Mouse (Mus musculus) lung, adult 18-20 months (tissue): ENCODE measurements around the gene Col4a1.

Experiments
- DNase-seq, 2 experiments: peaks; one replicate each; pipeline ENCODE4 v3.0.0; 2022; ENCODE audit warnings: mixed read lengths in 2 of 2

Gene Col4a1

DNA sequence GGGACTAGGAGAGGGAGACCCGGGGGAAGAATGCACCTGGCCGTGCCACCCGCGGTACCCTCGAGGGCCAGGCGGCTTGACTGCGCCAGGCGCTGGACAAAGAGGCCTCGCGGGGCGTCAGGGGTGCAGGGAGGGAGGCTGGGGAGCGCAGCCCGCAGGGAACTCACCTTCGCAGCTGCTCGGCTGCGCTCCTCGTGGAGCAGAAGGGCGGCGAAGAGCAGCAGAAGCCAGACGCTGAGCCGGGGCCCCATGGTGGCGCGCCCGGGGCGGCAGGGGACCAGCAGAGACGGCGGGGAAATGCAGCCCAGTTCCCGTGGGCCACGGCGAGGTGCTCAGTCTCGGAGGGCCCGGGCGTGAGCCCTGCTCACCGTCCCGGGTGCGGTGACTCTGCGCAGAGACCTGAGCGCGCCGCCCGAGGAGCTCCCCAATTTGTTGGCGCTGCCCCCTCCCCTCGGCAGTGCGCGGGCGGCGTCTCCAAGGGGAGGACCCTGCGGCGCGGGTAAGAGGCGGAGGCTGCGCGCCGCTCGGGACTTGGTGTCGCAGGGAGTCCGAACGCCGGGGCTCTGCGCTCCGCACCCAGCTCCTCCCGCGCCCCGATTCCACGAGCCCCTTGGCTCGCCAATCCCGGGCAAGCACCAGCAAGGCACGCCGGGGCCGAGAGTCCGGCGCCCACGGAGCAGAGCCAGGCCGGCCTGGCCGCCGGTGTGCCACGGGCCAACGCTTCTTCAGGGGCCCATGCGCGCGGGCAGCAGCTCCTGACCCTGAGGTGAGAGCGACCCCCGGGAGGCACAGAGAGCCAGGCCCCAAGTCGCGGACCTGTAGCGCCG is at the start of gene Col4a1, which contains the start of gene Col4a2:
Col4a1 (minus strand) TSS at position 478 of the 827 bp plus-strand sequence.
Col4a2 (plus strand) TSS at position 457 of the 827 bp plus-strand sequence.
- DNase-seq: peak; percentile 83 to 87

DNA sequence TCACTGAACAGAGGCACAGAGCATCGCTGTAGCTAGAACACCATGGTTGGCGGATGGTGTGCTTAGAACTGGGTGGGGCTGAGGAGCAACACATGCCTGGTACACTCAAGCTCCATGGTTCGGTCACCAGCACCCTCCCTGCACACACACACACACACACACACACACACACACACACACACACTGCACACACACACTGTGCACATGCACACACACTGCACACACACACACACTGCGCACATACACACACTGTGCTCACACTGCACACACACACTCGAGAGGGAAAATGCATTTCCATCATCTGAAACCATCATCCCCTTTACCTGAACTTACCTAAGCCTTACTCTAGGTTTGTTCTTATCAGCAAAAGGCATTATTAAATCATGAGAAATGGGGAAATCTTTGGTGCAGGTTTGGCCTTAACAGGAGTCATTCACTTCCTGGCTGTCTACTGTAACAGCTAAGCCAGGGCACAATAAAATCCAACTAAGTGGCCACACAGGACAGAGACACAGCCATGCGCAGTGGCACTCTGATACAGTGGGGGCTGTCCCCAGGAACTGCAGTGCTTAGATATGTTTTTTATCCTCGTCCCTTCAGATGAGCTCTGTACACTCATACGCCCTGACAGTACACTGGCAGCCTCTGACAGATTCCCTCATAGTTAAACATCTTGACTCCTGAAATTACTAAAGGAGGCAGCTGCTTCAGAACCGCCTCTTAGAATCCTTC is 49.1 kb upstream of the Col4a1 start:
- DNase-seq: no peak

DNA sequence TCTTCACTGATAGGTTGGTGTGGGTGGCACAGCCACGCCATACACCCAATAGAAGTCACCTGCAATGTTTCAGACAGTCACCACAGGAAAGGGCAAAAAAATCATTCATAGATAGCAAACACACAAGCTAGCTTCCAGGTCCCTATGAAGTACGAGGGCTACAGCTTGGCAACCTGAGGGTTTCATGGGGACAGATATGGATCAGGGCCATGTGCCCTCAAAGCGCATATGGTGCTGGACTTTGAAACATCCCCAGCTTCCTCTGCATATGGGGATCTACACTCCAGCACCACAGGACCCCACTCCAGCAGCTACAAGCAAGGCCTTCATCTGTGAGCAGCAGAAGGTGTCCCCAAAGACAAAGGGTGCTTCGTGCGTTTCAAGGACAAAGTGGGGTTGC is 47.2 kb upstream of the Col4a1 start:
- DNase-seq: no peak

DNA sequence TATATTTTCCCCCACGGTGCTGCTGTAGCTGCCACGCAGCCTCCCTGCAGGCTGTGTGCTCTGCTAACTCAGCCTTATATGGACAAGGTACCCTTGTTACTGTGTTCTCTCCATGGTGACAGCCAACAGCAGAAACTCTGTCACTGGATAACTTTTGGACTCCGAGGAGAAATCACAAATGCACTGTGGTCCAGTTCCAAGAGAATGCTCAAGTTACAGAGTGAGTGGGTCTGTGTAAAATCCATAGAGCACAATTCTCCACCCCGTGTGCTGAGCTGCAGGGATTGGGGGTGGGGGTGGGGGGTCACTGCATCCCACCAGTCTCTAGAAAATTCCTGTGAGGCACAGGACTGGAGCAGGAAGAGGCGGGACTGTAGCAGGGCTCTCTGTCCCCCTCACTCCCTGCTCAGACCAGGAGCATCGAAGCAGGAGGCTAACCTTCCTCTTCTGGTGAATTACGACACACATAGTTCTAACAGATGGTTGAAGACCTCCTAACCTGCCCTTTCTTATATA is 45.4 kb upstream of the Col4a1 start:
- no peak for DNase-seq

DNA sequence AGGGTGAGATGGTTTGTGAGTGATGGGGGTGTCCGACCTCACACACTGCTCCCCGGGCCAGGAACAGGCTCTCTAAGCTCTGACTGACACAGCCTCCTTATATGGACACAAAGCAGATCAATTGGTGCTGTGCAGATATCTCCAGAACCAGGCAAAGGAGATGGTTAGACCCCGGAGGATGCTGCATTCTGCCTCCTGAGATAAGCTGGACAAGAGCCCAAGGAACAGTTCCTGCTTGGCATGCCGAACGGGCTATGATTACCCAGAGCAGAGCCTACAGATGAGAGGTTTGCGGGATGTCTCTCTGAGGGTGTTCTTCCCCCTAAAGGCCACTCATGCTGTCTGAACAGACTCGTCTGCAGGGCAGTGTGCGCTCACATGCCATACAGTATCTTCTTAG is 44.1 kb upstream of the Col4a1 start:
- no peak for DNase-seq

DNA sequence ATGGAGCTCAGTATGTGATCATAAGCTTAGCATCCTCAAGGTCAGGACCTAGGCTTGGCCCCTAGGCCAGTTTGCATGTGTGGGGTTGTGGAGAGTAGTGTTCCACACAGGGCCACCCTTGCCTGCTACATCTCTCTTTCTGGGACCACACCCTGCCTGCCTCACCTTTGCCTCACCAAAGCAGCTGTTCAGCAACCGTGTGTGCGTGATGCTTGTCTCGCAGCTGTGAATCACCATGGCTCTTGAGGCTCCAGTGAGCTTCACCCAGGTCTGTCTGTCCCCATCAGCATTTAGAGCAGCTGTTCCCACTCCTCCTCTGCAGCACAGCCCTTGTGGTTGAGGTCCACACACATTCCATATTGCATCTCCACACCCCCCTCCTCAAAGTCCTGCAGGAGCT is 43.3 kb upstream of the Col4a1 start:
- DNase-seq: no peak

DNA sequence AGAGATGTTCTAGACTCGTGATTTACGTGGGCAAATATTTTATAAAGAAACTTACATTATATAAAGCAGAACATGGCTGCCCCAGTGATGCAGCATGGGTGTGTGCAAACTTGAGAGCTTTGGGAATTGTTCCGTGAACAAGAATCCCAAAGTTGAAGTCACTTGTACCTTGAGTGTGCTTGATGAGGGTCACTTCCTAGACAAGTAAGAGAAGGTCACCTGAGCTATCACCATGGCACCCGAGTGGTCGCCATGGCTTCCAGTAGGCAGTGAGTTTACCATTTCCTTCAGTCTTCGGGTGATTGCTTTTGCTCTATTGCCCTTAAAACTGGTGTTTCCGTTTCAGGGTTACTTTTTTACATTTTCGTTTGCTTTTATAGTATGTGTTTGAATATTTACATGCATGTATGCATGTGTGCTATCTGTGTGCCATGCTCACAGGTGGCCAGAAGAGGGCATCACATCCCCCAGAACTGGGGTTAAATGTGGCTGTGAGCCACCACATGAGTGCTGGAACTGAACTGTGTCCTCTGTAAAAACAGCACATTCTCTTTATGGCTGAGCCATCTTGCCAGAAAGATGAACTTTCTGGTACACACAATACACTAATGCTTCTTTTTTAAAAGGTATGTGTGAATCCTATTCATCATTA is 42.3 kb upstream of the Col4a1 start:
- DNase-seq: peak in 1 of 2 experiments; percentile 52

DNA sequence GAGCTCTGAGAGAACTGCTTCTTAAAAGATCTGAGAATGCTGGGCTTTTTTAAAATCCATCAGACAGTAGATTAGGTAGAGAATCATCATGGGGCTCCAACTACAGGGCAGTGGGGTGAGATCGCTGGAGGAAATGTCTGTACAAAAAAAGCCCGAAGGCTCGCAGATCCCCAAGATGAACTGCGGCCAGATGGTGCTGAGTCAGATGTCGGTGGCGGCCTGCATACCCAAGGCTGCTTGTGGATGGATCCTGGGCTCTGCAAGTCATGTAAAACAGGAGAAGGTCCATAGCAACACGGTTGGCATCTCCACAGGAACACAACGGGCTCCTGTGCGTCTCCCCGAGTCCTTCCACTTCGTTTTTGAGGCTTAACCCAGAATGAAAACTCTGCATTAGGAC is 39.9 kb upstream of the Col4a1 start:
- no peak for DNase-seq

DNA sequence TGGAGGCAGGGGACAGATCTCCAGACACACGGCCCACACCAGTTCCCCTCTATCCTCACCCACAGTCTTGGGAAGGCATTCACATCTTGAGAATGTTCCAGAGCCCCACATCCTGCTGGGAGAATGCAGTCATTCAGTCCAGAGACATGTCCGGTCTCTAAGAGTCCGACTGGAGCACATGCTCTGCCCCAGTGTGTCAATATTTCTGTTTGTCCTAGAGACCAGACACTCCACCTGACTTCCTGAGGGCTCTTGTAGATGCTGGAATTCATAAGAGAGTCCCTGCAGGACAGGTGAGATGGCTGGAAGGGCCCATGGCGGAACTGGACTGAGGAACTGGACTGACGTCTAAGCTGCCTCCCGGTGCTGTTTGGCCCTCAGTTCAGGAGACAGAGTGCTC is 38.7 kb upstream of the Col4a1 start:
- peak; percentile 82 to 86 for DNase-seq

DNA sequence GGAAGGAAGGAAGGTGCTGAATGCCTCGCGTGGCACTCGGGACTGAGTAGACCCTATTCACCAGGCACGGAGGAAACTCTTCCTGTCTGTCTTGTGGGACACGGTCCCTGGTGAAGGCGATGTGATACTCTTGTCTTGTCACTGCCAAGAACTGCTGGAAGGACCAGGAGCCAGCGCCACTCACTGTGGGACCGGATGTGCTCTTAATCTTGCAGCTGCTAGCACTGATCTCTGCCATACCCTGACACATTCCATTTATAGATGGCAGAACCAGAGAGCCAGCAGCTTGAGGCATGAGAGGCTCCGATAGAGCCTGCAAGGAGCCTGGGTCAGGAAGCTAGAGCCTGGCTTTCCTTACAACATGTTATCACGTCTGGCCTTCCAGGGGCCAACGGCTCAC is 36.0 kb upstream of the Col4a1 start:
- no peak for DNase-seq

DNA sequence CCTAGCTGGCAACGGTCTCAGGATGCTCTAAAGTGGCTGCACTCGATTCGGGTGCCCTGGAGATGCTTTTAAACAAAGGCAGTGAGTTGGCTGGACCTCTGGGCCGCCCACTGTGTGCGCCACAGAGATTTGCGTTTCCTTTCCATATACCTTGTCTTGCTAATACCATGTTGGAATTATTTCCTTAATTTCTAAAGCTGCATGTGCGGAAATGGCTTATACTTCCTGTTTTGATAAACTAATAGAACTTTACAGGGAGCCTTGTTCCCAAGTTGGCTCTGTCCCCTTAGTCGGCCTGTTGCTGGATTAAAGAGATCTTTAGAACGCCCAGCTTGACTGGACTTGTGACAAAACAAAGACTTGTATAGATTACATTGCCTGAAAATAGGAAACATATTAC is 35.1 kb upstream of the Col4a1 start:
- no peak for DNase-seq

DNA sequence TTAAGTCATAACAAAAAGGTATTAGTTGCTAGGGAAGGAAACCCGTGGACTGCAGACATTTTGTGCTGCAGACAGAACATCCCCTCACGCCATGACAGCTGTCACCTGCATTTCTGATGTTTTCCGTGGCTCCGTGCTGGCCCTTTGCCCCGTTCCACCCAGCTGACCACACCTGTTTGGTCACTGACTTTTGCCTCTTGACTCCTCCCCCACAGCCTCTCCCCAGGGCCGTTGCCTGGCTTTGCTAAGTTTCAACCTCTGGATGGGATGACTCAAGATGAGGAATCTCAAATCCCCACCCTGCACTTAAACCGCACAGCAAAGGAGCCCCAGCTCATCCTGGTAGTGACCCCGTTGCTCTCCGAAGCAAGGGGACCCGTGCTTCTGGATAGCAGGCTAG is 33.6 kb upstream of the Col4a1 start:
- DNase-seq: peak; percentile 68 to 72

DNA sequence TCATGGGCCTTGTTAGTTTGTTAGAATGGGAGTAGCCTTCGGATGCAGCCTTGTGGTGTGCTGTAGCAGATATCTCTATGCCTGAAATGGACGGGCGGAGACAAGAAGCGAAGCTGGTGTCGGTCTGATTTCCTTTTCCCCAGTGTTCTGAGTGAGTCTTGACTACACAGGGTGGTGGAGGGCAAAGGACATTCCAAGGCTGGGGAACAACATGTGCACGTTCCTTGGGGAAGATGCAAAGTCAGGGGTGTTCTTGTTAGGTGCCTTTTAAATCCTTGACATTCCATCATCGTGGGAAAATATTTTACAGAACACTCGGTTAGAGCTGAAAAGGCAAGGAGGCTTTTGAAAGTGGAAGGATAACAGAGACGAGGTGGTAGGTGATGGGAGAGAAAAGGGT is 31.8 kb upstream of the Col4a1 start:
- peak; percentile 42 to 68 for DNase-seq

DNA sequence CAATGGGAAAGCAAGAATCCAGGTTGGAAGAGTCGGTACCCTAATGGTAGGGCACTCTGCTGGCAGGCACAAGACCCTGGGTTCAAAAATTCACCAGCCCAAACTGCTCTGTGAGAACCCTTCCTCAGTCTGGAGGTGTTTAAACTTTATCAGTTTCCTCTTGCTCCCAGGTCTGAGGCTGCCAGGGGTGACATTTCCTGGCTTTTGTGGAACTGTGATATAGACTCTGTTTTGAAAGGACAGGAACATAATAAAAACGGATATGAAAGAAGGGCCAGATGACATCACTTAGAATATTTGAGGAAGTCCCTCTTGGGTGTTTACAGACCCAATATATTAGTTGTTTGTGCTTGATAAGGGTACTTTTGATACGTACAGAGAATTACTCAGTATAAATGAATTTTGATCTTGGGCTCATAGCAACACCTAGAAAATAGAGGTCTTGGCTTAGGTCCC is 28.5 kb upstream of the Col4a1 start:
- no peak for DNase-seq

DNA sequence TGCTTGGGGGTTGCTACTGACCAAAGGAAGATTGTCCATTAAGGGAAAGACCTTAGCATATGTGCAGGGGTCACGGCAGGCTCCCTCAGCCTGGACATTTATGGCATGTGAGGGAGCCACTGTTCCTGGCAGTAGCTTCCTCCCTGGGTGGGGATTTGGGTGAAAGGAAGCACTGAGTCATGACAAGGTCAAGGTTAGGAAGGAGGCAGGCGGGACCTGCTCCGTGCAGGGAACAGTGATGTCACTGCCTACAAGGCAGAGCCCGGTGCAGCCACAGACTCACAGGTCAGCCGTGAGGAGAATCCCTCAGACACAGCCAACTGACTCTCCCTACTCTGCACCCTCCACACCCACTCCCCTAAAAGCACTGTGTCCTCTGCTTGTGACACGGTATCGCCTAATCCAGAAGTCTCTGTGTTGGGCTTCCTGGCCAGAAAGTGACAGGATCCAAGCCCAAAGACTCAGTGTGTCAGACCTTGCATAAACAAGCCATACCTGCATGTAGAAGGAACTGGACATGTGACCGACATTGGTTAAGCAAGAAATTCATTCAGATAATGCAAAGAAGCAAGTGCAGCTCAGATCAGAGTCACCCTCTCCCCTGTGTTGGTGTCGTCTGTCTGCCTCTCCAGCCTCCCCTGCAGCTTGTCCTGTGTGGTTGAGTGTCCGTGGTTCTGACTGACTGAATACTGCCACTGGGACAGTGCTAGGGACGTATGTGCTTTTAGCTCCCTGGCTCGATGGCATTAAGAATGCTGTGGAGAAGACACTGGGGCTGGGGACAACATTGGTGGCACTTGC is 27.9 kb upstream of the Col4a1 start:
- peak; percentile 63 to 74 for DNase-seq

DNA sequence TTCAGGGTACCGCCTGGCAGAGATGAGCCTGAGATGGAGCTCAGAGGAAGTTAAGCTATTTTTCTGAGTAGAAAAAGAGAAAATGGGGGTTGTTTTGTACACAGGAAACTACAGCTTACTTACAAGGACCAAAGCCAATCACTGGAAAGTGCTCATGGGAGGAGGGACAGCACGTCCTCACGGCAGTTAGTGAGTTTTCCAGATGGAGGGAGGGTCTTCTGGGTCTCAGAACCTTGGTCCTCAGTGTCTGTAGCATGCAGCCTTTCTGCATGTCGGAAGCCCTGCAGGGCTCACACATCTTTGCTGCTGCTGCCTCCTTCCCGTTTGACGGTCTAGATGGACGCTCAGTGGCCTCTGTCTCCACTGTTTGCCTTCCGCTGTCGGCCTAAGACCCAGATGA is 25.9 kb upstream of the Col4a1 start:
- no peak for DNase-seq

DNA sequence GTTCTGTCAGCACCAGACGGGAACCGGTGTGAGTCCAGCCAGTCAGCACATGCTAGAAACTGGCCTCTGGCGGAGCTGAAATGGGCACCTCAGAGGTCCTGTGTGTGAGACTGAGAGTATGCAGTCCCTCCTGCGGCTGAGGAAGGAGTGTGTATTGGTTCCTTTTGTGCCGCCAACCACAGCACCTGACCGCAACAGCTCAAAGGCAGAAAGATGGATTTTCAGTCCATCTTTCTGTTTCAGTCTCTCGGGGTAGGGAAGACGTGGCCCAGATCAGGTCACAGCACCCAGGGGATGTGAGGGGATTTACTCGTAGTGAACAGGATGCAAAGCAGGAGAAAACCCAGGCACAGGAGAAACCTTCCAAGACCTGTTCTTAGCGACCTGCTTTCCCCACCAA is 25.0 kb upstream of the Col4a1 start:
- no peak for DNase-seq

DNA sequence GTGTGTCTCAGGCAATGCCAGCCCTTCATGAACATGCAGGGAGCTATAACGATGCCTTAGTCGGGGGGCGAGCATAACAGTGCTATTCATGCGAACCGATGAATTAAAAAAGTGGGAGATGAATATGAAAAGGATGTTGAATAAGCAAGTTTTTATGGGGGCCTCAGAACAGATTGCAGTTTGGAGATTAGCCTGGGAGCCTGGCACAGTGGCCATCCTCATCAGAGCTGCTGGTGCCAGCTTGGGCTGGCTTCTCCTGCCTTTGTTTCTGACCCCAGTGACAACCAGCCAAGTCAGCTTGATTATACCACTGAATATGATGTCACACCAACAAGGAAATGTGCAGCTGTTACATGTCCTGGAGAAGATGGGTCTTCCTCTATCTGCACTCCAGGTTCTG is 23.7 kb upstream of the Col4a1 start:
- no peak for DNase-seq

DNA sequence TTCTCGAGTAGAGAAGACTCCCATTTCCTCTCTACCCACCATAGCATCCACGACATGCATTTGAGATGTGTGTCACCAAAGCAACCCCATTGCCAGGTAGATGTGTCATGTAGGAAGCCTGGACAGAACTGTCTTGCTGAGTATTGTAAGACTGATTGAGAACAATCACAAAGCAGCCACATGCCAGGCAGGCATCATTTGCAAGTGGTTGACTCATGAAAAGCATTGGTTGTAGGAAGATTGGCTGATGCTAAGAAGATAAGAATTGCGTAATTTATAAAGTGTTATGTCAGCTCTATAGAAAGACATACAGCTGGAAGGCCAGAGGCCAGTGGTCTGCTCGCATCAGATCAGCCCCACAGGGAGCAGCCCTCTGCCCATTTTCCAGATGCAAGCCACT is 22.6 kb upstream of the Col4a1 start:
- no peak for DNase-seq

DNA sequence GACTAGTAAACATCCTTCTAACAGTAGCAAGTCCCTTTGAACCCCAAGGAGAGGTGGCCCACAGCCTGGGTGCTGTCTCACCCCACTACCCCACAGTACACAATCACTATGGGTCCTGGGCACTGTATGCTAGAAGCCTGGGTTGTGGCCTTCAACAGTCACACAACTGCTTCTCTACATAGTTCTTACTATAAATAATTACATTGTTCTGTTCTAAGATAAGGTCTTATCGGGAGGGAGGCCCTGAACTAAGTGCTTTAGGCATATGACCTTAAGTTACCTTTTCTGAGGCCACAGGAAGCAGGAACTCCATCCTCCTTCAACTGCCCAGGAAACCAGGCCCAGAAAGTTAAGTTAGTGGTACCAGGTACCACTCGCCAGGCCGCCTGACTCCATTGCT is 21.9 kb upstream of the Col4a1 start:
- DNase-seq: no peak

DNA sequence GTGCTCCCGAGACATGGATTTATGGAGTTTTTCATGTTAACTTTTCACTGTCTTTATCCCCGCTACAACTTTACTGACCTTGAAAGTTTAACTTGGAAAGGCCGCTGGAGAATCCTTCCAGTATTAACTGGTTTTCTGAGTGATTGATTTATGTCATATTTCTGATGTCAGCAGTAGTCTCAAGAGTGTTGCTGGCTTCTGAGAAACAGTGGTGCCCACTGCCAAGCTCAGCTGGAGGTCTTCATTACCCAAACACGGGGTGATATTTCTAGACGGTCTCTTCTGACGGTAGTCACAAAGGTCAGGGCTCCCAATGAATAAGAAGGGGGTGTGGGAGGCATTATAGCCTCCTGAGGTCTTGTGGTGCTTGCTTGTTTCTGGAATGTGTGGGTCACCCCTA is 21.1 kb upstream of the Col4a1 start:
- no peak for DNase-seq

DNA sequence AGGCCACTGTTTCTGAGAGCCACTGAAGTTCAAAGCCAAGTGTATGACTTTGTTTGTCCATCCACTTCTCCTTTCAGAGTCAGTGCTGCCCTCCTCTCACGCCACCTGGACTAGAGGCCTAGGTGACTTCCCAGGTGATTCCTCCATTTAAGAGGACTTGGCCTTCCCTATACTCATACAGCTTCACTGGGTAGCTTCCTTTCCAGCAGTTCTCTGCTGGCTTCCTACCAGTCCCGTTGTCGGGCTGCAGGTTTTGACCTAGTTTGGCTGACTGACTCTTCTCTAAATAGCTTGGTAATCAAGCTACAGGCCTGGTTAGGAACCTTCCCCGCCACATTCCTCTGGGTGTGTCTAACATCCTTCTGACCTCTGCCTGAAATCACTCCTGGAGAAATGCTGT is 18.9 kb upstream of the Col4a1 start:
- peak in 1 of 2 experiments; percentile 53 for DNase-seq
